Mouse (Mus musculus) Patski (cell line): Measurements from ENCODE around the gene Slc37a1. TPM values are rescaled to one million over a fixed set of nuclear protein-coding genes. Genes with fewer than 3 reads are reported as not detected.

Experiments used
- ATAC-seq: fragments of 100-300 bp; one replicate; pipeline ENCODE4 v1.8.0; 2021
- CTCF ChIA-PET: fragments of 350-600 bp; sonication (Branson Sonifier 250); formaldehyde crosslinking; loops from one replicate; lab custom pipeline; 2022; ENCODE audit warnings: inconsistent platforms; lab: Charles Lee
- POLR2A ChIA-PET: fragments of 350-600 bp; sonication (Branson Sonifier 250); formaldehyde crosslinking; loops from one replicate; lab custom pipeline; 2022; ENCODE audit warnings: antibody characterized with exemption, inconsistent platforms; lab: Charles Lee
- DNase-seq: peaks from one replicate; pipeline ENCODE4 v3.0.0-alpha.2; 2011; ENCODE audit warnings: low read depth, low spot score
- H3K27me3 ChIP-seq: fragments of 371-371 bp; one replicate; pipeline ENCODE4 v1.5.1; 2021
- CTCF ChIP-seq: fragments of 100-300 bp; IDR thresholded peaks from one replicate; pipeline ENCODE4 v1.5.1; 2021
- in situ Hi-C: fragments of 300-500 bp; cut with MboI; formaldehyde crosslinking; loops from 3 replicates; pipeline ENCODE4 v1.11.1; 2018; ENCODE audit warnings: low pct_unique_long_range_greater_than_20kb, mixed read lengths
- polyA plus RNA-seq: library from polyadenylated mRNA; unstranded; gene quantifications from one replicate; pipeline ENCODE4 v1.2.3, GENCODE M21; 2021

Gene Slc37a1
- polyA plus RNA-seq, 1 experiment from 2014 or later: 4.5 TPM

GRCm38 (mm10) chr17:31378361-31378761, 91.8 kb downstream of the Slc37a1 start:
- ATAC-seq: no peak
- no peaks in the 10 kb centered on the region for H3K27me3 ChIP-seq
- ChIA-PET POLR2A (interaction anchor here (0.6 kb wide), 1 partner anchor 907 kb away, joined by 4 read pairs; no protein-coding TSS in a partner anchor), CTCF (interaction anchor here (0.8 kb wide), 1 partner anchor 113 kb away, joined by 3 read pairs; no protein-coding TSS in a partner anchor)
- no peak for TF ChIP-seq CTCF
- in situ Hi-C loops: loop anchor here (5.0 kb wide), 1 partner anchor 114 kb away; no protein-coding TSS in a partner anchor
- DNase-seq: no peak

DNA sequence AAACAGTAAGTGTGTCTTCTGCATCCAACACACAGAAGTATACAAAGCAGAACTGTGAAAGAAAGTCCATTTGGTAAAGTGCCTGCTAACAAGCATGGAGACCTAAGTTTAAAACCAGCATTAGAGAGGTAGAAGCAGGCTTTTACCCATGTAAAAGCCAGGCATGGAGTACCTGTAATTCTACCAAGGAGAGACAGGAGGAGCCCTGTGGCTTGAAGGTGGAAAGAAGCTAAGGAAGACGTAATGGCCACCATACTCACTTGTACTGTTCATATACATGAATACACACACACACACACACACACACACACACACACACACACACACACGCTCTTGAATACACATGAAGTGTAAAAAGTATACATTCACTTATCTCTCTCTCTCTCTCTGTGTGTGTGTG, 92.5 kb downstream of the Slc37a1 start:
- CTCF ChIA-PET: no interaction called here
- no peak for ATAC-seq
- no peak for DNase-seq
- no peak for TF ChIP-seq CTCF
- POLR2A ChIA-PET: interaction anchor here (0.6 kb wide), 1 partner anchor 906 kb away, joined by 4 read pairs; no protein-coding TSS in a partner anchor
- in situ Hi-C loops: loop anchor here (5.0 kb wide), 1 partner anchor 113 kb away; no protein-coding TSS in a partner anchor
- no peaks in the 10 kb centered on the region for H3K27me3 ChIP-seq

- in situ Hi-C loops: loop anchor here (5.0 kb wide), 1 partner anchor 112 kb away; no protein-coding TSS in a partner anchor
- no peak for DNase-seq
- TF ChIP-seq CTCF: no peak
- POLR2A ChIA-PET: no interaction called here
- H3K27me3 ChIP-seq: peaks cover 7% of the 10 kb centered on the region
- ATAC-seq: no peak
- CTCF ChIA-PET: no interaction called here
Observed at GRCm38 (mm10) chr17:31379863-31380262, 93.3 kb downstream of the Slc37a1 start.

DNA sequence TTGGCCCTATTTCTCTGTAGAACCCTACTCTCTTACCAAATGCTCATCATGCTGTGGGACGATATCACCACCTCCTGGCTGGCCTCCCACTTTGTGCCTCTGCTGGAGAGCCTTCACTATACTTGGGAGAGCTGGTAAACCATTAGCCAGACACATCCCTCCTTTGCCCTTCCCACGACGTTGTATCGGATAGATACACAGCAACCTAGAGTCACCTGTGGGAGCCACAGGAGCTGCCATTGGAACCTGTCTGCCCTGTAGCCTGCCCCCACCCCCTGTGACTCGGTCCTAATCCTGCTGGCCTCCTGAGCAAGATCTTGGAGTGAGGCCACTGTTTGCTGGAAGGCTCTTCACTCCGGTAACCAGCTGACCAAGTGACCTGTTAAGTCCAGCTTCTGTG, 96.7 kb downstream of the Slc37a1 start:
- ChIA-PET POLR2A (no interaction called here), CTCF (no interaction called here)
- no peak for ATAC-seq
- peaks cover 29% of the 10 kb centered on the region for H3K27me3 ChIP-seq
- TF ChIP-seq CTCF: no peak
- in situ Hi-C loops: no loop called here
- no peak for DNase-seq

DNA sequence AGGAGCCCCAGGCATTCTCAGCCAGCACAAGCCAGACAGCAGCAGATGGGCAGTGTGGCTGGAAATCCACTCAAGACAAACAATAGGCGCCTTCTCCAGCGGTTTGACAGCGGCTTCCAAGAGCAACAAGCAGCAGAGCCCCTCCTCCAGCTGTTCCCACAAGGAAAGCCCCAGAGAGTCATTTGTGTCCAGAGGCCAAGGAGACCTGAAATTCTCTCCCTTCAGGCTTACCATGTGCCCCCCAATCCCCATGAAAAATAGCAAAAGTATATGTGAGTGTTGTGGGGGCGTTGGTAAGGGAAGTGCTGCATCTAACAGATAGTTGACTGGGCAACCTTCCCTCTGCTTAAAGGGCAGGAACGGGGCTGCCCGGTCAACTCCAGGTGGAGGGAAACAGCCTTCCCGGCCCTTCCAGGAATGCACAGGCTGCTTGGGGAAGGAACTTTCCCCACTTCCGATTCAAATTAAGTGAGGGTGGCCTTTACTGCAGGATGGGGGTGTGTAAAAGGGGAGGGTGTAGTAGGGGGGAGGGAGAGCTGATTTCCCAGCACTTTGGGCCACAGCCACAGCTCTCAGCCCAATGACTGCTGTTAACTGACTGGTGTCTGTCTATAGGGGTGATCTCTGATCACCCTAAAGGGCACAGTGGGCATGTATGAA, 98.5 kb downstream of the Slc37a1 start:
- in situ Hi-C loops: no loop called here
- ATAC-seq: no peak
- H3K27me3 ChIP-seq: peaks cover 29% of the 10 kb centered on the region
- ChIA-PET POLR2A (no interaction called here), CTCF (no interaction called here)
- DNase-seq: no peak
- no peak for TF ChIP-seq CTCF

GRCm38 (mm10) chr17:31385671-31386665, 99.4 kb downstream of the Slc37a1 start, which contains the start of gene Pde9a:
TSS of gene Pde9a (plus strand) at chr17:31386210.
- POLR2A ChIA-PET: no interaction called here
- no peak for DNase-seq
- CTCF ChIA-PET: no interaction called here
- ATAC-seq: no peak
- H3K27me3 ChIP-seq: peaks cover 29% of the 10 kb centered on the region
- in situ Hi-C loops: no loop called here
- no peak for TF ChIP-seq CTCF

DNA sequence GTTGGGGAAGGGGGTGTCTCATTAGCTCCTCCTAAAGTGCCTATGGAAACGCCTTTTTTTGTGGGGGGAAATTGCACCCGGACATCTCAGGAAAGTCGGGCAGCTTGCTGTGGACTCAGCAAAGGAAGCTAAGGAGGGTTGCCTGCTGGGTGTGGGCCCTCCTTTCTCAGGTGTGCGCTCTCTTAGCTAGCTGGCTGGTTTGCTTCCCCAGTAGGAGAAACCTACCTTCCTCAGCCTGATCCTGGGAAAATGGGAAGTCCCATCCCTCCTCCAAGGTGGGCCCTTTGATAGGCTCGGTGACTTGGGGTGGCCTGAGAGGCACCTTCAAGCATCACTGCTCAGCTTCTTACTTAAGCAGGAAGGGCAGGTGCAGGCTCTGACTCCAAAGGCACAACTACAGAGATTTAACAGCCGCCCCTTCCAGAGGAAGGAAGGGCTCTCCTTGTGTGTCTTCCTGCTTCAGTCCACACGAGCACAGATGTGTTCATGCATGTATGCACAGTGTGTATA, 100.2 kb downstream of the Slc37a1 start:
- peaks cover 35% of the 10 kb centered on the region for H3K27me3 ChIP-seq
- ATAC-seq: no peak
- no peak for TF ChIP-seq CTCF
- ChIA-PET CTCF (no interaction called here), POLR2A (no interaction called here)
- DNase-seq: no peak
- in situ Hi-C loops: no loop called here

- ChIA-PET CTCF (no interaction called here), POLR2A (no interaction called here)
- H3K27me3 ChIP-seq: peaks cover 41% of the 10 kb centered on the region
- no peak for TF ChIP-seq CTCF
- ATAC-seq: no peak
- no peak for DNase-seq
- in situ Hi-C loops: no loop called here
Observed at GRCm38 (mm10) chr17:31389432-31390050, 102.9 kb downstream of the Slc37a1 start.

DNA sequence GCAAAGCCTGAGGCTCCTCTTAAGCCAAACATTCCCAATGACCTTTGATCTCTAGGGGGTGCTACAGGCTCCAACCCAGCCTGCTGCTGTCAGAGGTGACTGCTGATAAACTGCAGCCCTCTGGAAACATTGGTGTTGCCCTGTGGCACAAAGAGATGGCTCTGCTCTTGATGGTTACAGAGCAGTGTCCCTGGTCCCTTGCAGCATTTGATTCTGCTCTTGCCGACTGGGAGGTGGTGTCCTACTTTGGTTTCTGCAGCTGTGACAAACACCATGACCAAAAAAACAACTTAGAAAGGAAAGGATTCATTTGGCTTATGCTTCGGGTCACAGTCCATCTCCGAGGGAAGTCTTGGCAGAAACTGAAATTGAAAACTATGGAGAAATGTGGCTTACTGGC, 104.9 kb downstream of the Slc37a1 start:
- in situ Hi-C loops: no loop called here
- ChIA-PET POLR2A (no interaction called here), CTCF (no interaction called here)
- H3K27me3 ChIP-seq: peaks cover 33% of the 10 kb centered on the region
- no peak for TF ChIP-seq CTCF
- ATAC-seq (no peak), DNase-seq (no peak)

DNA sequence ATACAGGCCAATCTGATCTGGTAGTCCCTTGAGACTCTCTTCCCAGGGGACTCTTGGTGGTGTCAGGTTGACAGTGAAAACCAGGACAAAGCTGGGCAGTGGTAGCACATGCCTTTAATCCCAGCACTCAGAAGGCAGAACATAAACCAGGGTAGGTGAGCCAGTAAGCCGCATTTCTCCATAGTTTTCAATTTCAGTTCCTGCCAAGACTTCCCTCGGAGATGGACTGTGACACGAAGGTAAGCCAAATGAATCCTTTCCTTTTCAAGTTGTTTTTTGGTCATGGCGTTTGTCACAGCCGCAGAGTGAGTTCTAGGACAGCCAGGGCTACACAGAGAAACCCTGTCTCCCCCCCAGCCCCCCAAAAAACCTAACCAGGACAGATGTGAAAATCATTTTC, 105.4 kb downstream of the Slc37a1 start:
- in situ Hi-C loops: no loop called here
- ATAC-seq (no peak), DNase-seq (no peak)
- TF ChIP-seq CTCF: no peak
- H3K27me3 ChIP-seq: peaks cover 30% of the 10 kb centered on the region
- POLR2A ChIA-PET: no interaction called here
- CTCF ChIA-PET: no interaction called here
